Mouse (Mus musculus) stomach, postnatal 0 days (tissue): ENCODE measurements at regions not wholly inside any gene's neighbourhood (a gene's known extent, or its start where the extent isn't known, plus 50 kb on each side); places are given as distances from the start of the nearest gene placed in this dataset.

ENCODE experiments used
- CTCF ChIP-seq: IDR thresholded peaks from 2 replicates; pipeline ENCODE4 v1.5.1; 2016; ENCODE audit warnings: antibody characterized with exemption, low read depth, mild to moderate bottlenecking, moderate library complexity
- EP300 ChIP-seq: optimal IDR thresholded peaks from 2 replicates; pipeline ENCODE3; 2016; ENCODE audit warnings: antibody characterized with exemption

DNA sequence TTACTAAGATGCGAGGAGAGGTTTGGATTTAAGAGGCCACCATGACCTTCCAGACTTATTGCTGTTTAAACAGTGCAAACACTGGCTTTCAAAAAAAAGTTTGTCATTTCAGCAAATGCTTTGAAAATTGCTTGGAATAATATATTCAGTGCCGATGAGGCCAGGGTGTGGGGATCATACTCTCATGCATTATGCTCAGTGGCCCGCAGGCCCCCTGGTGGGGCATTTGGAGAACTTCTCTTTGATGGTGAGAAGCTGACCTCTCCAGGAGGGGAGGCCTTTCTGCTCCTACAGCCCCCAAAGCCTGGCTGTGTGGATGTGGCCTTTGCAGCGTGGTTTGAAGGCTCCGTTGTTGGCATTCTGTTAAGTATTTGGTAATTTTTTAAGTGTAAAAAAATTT is 138.1 kb upstream of the Pitx1 start:
- no peak for TF ChIP-seq EP300
- TF ChIP-seq CTCF, result peak; percentile 82
